Comparison of ENCODE assay signal across 15 mouse cellular contexts in genomic region chr12:25251411-25252171, GRCm38 (mm10).
DNase-seq lines count a peak whose midpoint lies in the region; ATAC-seq and TF ChIP-seq lines count a peak whose summit lies in the region.
"Had no signal": no experiment of that assay in that cellular context is flagged by ENCODE, and none has a peak within 500 bp of the region (broad histone marks: within the 10 kb centered on the region; RNA-seq: fewer than 3 reads in every experiment).

No protein-coding gene starts in this region.

- H3K36me3 ChIP-seq in liver, adult 2 months (ENCODE audit: control insufficient read depth, insufficient read depth, low read length): no peaks in the 10 kb centered on the region
- no peaks in the 10 kb centered on the region for H3K36me3 ChIP-seq in liver, embryonic 12.5 days
- H3K36me3 ChIP-seq: hindbrain, embryonic 15.5 days; limb, embryonic 13.5 days; neural tube, embryonic 12.5 days had no signal

- no peak for TF ChIP-seq CTCF in liver, adult 2 months (IDR thresholded peaks at IDR 0.05; ENCODE audit: low read depth, low read length)
- TF ChIP-seq CTCF in cerebellum, adult 2 months (IDR thresholded peaks at IDR 0.05; ENCODE audit: borderline replicate concordance, insufficient read depth, low read depth, low read length): no peak

- no peak overlapping the region for H3K9ac ChIP-seq in liver, adult 2 months (ENCODE audit: low read depth, low read length)
- no peak overlapping the region for H3K9ac ChIP-seq in liver, embryonic 12.5 days
- H3K9ac ChIP-seq: hindbrain, embryonic 15.5 days; limb, embryonic 13.5 days; neural tube, embryonic 12.5 days had no signal

- peak; percentile 78 for DNase-seq in liver, adult 2 months (ENCODE audit: extremely low read depth, low read depth, low spot score)
- DNase-seq in A20 (ENCODE audit: low read depth, low spot score): peak; percentile 74
- DNase-seq in cerebellum, adult 11 months: no peak
- no peak for DNase-seq in cerebellum, adult 2 months
- DNase-seq: adrenal gland, postnatal 36 days; cerebellum, adult 11-12 months; midbrain, embryonic 14.5 days; spleen, adult 18-20 months; thymus, postnatal 36 days had no signal

- H3K27me3 ChIP-seq in liver, adult 2 months (ENCODE audit: control insufficient read depth, insufficient read depth, low read length): no peaks in the 10 kb centered on the region
- 0 out of 2 replicates have a peak, but pooled peaks cover under 1% of the 10 kb centered on the region for H3K27me3 ChIP-seq in liver, embryonic 12.5 days (replicated peaks)
- no peaks in the 10 kb centered on the region; the same call in 1 of the 2 replicates for H3K27me3 ChIP-seq in cerebellum, adult 2 months (ENCODE audit: control insufficient read depth, insufficient read depth, low read length)
- H3K27me3 ChIP-seq: hindbrain, embryonic 15.5 days; limb, embryonic 13.5 days; neural tube, embryonic 12.5 days had no signal

- no peak overlapping the region for H3K4me3 ChIP-seq in liver, adult 2 months (ENCODE audit: insufficient read depth, low read depth, low read length)
- no peak overlapping the region for H3K4me3 ChIP-seq in liver, embryonic 12.5 days
- H3K4me3 ChIP-seq in cerebellum, adult 2 months (replicated peaks; ENCODE audit: insufficient read depth, low read depth, low read length): no peak overlapping the region
- H3K4me3 ChIP-seq: hindbrain, embryonic 15.5 days; limb, embryonic 13.5 days; neural tube, embryonic 12.5 days had no signal

- H3K9me3 ChIP-seq in liver, embryonic 12.5 days (replicated peaks): no peaks in the 10 kb centered on the region
- H3K9me3 ChIP-seq: hindbrain, embryonic 15.5 days; limb, embryonic 13.5 days had no signal

- H3K27ac ChIP-seq in liver, adult 2 months (replicated peaks; ENCODE audit: insufficient read depth, low read depth, low read length): peak overlapping the region; percentile 33; the same call in 1 of the 2 replicates
- H3K27ac ChIP-seq in liver, embryonic 12.5 days: no peak overlapping the region
- H3K27ac ChIP-seq in cerebellum, adult 2 months (ENCODE audit: insufficient read depth, low read length): no peak overlapping the region
- H3K27ac ChIP-seq: hindbrain, embryonic 15.5 days; limb, embryonic 13.5 days; neural tube, embryonic 12.5 days had no signal

- peaks cover 19% of the 10 kb centered on the region for H3K4me1 ChIP-seq in liver, adult 2 months (ENCODE audit: control insufficient read depth, insufficient read depth, low read length)
- H3K4me1 ChIP-seq in liver, embryonic 12.5 days: 0 out of 2 replicates have a peak, but pooled peaks cover 10% of the 10 kb centered on the region
- no peaks in the 10 kb centered on the region; the same call in 1 of the 2 replicates for H3K4me1 ChIP-seq in cerebellum, adult 2 months (ENCODE audit: control insufficient read depth, insufficient read depth, low read length)

- no peak for TF ChIP-seq POLR2A in liver, adult 2 months (IDR thresholded peaks at IDR 0.05; ENCODE audit: extremely low read depth, insufficient read depth, low read length)
- TF ChIP-seq POLR2A in cerebellum, adult 2 months (IDR thresholded peaks at IDR 0.05; ENCODE audit: borderline replicate concordance, insufficient read depth, low read length): no peak

- H3K79me2 ChIP-seq in liver, adult 2 months (ENCODE audit: control insufficient read depth, insufficient read depth, low read length): no peaks in the 10 kb centered on the region

- ATAC-seq in liver, embryonic 12.5 days: no peak
- peak; percentile 34 for ATAC-seq in common myeloid progenitor, adult 5-6 weeks (replicated peaks; ENCODE audit: low read depth, poor library complexity, severe bottlenecking)
- peak; percentile 65 for ATAC-seq in megakaryocyte, adult 5-6 weeks (ENCODE audit: poor library complexity, severe bottlenecking)

- WGBS in liver, adult 2 months: 41% methylated on average over 4 of the region's 4 CpGs
- 18% methylated on average over 4 of the region's 4 CpGs for WGBS in liver, embryonic 12.5 days (ENCODE audit: insufficient replicate concordance)
- WGBS in cerebellum, adult 2 months: 92% methylated on average over 4 of the region's 4 CpGs

- H3K4me2 ChIP-seq in liver, embryonic 12.5 days: no peak overlapping the region
- H3K4me2 ChIP-seq: hindbrain, embryonic 15.5 days; limb, embryonic 13.5 days; neural tube, embryonic 12.5 days had no signal

Comparison
In these comparisons a context has a peak if more than half of its experiments do, and no peak if none do; other contexts are left out.
1. DNase-seq: peak in liver, adult 2 months (single experiment) and A20 (single experiment); none in cerebellum, adult 11 months (single experiment) and cerebellum, adult 2 months (0 of 2).